Mouse (Mus musculus) MEL (cell line): ENCODE results near the gene Alad.
A peak's percentile ranks its signal among the peaks of the same experiment; 100 is the strongest.

Source experiments
- CTCF ChIP-seq, 3 experiments: IDR thresholded peaks in 2 of 3; conservative IDR thresholded peaks in 1 of 3; 2 replicates each; pipeline ENCODE4 v1.5.1; 2011 to 2012; ENCODE audit warnings: low read length in 3 of 3, low read depth in 2 of 3, mild to moderate bottlenecking in 2 of 3, improper control_type of control experiment in 1 of 3, inconsistent platforms in 1 of 3, mixed read lengths in 1 of 3, moderate library complexity in 1 of 3; ENCODE audit not compliant: control insufficient read depth in 1 of 3, insufficient read depth in 1 of 3, poor library complexity in 1 of 3, severe bottlenecking in 1 of 3
- E2F4 ChIP-seq: IDR thresholded peaks from 2 replicates; pipeline ENCODE4 v1.6.1; 2011; ENCODE audit warnings: low read depth, low read length, improper control_type of control experiment, borderline replicate concordance
- EP300 ChIP-seq, 2 experiments: IDR thresholded peaks; 2 replicates each; pipeline ENCODE4 v1.6.1; 2011; ENCODE audit warnings: improper control_type of control experiment in 2 of 2, low read length in 2 of 2, low read depth in 1 of 2, mild to moderate bottlenecking in 1 of 2
- ETS1 ChIP-seq: IDR thresholded peaks from 2 replicates; pipeline ENCODE4 v1.6.1; 2012; ENCODE audit warnings: low read depth, mild to moderate bottlenecking, inconsistent platforms, low read length, improper control_type of control experiment, moderate library complexity
- GATA1 ChIP-seq: IDR thresholded peaks from 2 replicates; pipeline ENCODE4 v1.6.1; 2011; ENCODE audit warnings: low read depth, low read length, improper control_type of control experiment
- MAFK ChIP-seq: IDR thresholded peaks from 2 replicates; pipeline ENCODE4 v1.6.1; 2011; ENCODE audit warnings: low read depth, mild to moderate bottlenecking, low read length, improper control_type of control experiment, borderline replicate concordance
- MYB ChIP-seq: IDR thresholded peaks from 2 replicates; pipeline ENCODE4 v1.6.1; 2011; ENCODE audit warnings: mild to moderate bottlenecking, low read depth, low read length, improper control_type of control experiment
- MYC ChIP-seq: IDR thresholded peaks from 2 replicates; pipeline ENCODE4 v1.6.1; 2011; ENCODE audit warnings: low read depth, mild to moderate bottlenecking, low read length, improper control_type of control experiment, moderate library complexity
- NELFE ChIP-seq: IDR thresholded peaks from 2 replicates; pipeline ENCODE4 v1.6.1; 2011; ENCODE audit warnings: low read depth, low read length, improper control_type of control experiment
- POLR2A ChIP-seq, 2 experiments: IDR thresholded peaks; 2 replicates each; pipeline ENCODE4 v1.6.1; 2011 to 2012; ENCODE audit warnings: low read length in 2 of 2, mild to moderate bottlenecking in 2 of 2, control low read depth in 1 of 2, improper control_type of control experiment in 1 of 2, low read depth in 1 of 2, moderate library complexity in 1 of 2; ENCODE audit not compliant: control insufficient read depth in 1 of 2, insufficient read depth in 1 of 2, poor library complexity in 1 of 2
- USF2 ChIP-seq, 2 experiments: IDR thresholded peaks; 2 replicates each; pipeline ENCODE4 v1.6.1; 2011 to 2012; ENCODE audit warnings: improper control_type of control experiment in 2 of 2, low read length in 2 of 2, borderline replicate concordance in 1 of 2, inconsistent platforms in 1 of 2, low read depth in 1 of 2, mild to moderate bottlenecking in 1 of 2; ENCODE audit not compliant: insufficient read depth in 1 of 2

DNA sequence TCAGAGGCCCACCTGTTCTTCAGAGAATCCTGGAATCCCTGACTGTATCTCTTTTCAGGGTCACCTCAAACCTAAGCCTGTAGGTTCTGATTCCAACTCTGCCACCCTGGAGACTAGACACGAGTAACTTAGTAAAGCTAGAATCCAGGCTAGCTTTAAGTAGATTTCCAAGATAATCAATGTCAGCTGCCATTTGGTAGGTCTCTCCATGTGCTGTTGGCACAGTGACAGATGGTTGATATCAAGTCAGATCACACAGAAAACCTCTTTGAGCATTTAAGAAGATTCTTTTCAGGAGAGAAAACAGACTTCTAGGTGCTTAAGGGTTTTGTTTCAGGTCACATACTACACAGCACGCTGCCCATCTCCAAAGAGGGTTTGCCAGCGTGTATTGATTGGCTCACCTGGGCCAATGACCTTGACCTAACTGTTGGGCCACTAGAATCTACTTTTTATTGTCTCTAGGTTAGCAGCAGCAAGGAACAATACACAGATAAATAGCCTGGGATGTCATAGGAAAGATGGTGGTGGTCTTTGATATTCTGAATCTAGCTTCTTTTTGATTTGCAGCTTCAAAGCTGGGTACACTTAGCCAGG, 16.2 kb downstream of the Alad start, which contains the start of gene Hdhd3:
- TF ChIP-seq CTCF (IDR thresholded peaks at IDR 0.05 in 2 of 3, conservative IDR thresholded peaks at IDR 0.05 in 1 of 3; ENCODE audit: control insufficient read depth in 1 of 3, insufficient read depth in 1 of 3, low read depth in 2 of 3, low read length in 3 of 3, poor library complexity in 1 of 3, severe bottlenecking in 1 of 3) (no peak), EP300 (IDR thresholded peaks at IDR 0.05; ENCODE audit: low read depth in 1 of 2, low read length in 2 of 2) (no peak), POLR2A (IDR thresholded peaks at IDR 0.05; ENCODE audit: control insufficient read depth in 1 of 2, insufficient read depth in 1 of 2, low read depth in 1 of 2, low read length in 2 of 2, poor library complexity in 1 of 2) (no peak), USF2 (IDR thresholded peaks at IDR 0.05; ENCODE audit: borderline replicate concordance in 1 of 2, insufficient read depth in 1 of 2, low read depth in 1 of 2, low read length in 2 of 2) (no peak), NELFE (no peak), MYB (no peak), MAFK (no peak), MYC (0 out of 2 replicates have a peak, but pooled peaks have one; percentile 23), E2F4 (no peak), ETS1 (peak; percentile 15; the same call in 1 of the 2 replicates), GATA1 (peak; percentile 11; the same call in 1 of the 2 replicates)
